Mouse (Mus musculus) kidney, adult 2 months (tissue): ENCODE measurements around the gene Gpx4.

Experiments used
- CTCF ChIP-seq: fragments of 200-500 bp; conservative IDR thresholded peaks from 2 replicates; pipeline ENCODE4 v1.5.1; 2011; ENCODE audit warnings: low read depth, mild to moderate bottlenecking, control low read depth, low read length, moderate library complexity, mixed read lengths; ENCODE audit not compliant: insufficient read depth, insufficient read length
- POLR2A ChIP-seq: fragments of 200-500 bp; IDR thresholded peaks from one replicate; pipeline ENCODE4 v1.6.1; 2011; ENCODE audit warnings: low read depth, low read length, control low read depth

GRCm38 (mm10) chr10:80051618-80052373 is 4.8 kb downstream of the Gpx4 start:
- TF ChIP-seq POLR2A (no peak), CTCF (no peak)
